ENCODE assay signal across 27 mouse cellular contexts in genomic region chr8:111808006-111808405, GRCm38 (mm10).
"Had no signal": no experiment of that assay in that cellular context is flagged by ENCODE, and none has a peak within 500 bp of the region (broad histone marks: within the 10 kb centered on the region; RNA-seq: fewer than 3 reads in every experiment).

No protein-coding gene starts in this region.

- H3K4me1 ChIP-seq: hindbrain, embryonic 10.5 days; hindbrain, embryonic 12.5 days; intestine, embryonic 15.5 days; liver, embryonic 13.5 days; liver, embryonic 15.5 days had no signal

- H3K27me3 ChIP-seq: heart, embryonic 12.5 days; hindbrain, embryonic 12.5 days; intestine, embryonic 15.5 days; limb, embryonic 12.5 days; liver, embryonic 13.5 days; liver, embryonic 15.5 days had no signal

- H3K9ac ChIP-seq: heart, embryonic 12.5 days; hindbrain, embryonic 12.5 days; hindbrain, embryonic 14.5 days; intestine, embryonic 15.5 days; limb, embryonic 12.5 days; liver, embryonic 13.5 days; liver, embryonic 15.5 days had no signal

- ATAC-seq: hindbrain, embryonic 16.5 days; inflammation-experienced regulatory T-cells, adult 6 months; intestine, embryonic 15.5 days; intestine, postnatal 0 days had no signal

- H3K4me2 ChIP-seq: heart, embryonic 12.5 days; hindbrain, embryonic 12.5 days; hindbrain, embryonic 14.5 days; intestine, embryonic 15.5 days; limb, embryonic 12.5 days; liver, embryonic 11.5 days; liver, embryonic 13.5 days; liver, embryonic 15.5 days had no signal

- H3K4me3 ChIP-seq: heart, embryonic 10.5 days; heart, embryonic 12.5 days; hindbrain, embryonic 10.5 days; hindbrain, embryonic 12.5 days; intestine, embryonic 15.5 days; left cerebral cortex, adult 2 months; limb, embryonic 10.5 days; limb, embryonic 12.5 days; liver, embryonic 13.5 days; liver, embryonic 15.5 days had no signal

- DNase-seq: gastrocnemius, postnatal 10 days; gastrocnemius, postnatal 25 days; heart, adult 18-20 months; heart, postnatal 10 days; heart, postnatal 4 days; kidney, adult 18-20 months; kidney, adult 8-10 months; kidney, postnatal 10 days; kidney, postnatal 25 days; kidney, postnatal 4 days; layer of hippocampus, adult 9-11 months; liver; liver, embryonic 13.5 days had no signal

- H3K27ac ChIP-seq: heart, embryonic 10.5 days; hindbrain, embryonic 10.5 days; hindbrain, embryonic 12.5 days; hindbrain, embryonic 14.5 days; intestine, embryonic 15.5 days; left cerebral cortex, adult 2 months; limb, embryonic 10.5 days; limb, embryonic 12.5 days; liver, embryonic 13.5 days; liver, embryonic 15.5 days had no signal

- H3K9me3 ChIP-seq: heart, embryonic 10.5 days; heart, embryonic 12.5 days; hindbrain, embryonic 10.5 days; hindbrain, embryonic 12.5 days; intestine, embryonic 15.5 days; limb, embryonic 10.5 days; limb, embryonic 12.5 days; liver, embryonic 13.5 days; liver, embryonic 15.5 days had no signal

- H3K36me3 ChIP-seq: hindbrain, embryonic 12.5 days; intestine, embryonic 15.5 days had no signal
